Mouse (Mus musculus) lung, adult 18-20 months (tissue): ENCODE results near the gene Anapc16.

ENCODE experiments used
- DNase-seq, 2 experiments: peaks; one replicate each; pipeline ENCODE4 v3.0.0; 2022; ENCODE audit warnings: mixed read lengths in 2 of 2

Anapc16 gene

DNA sequence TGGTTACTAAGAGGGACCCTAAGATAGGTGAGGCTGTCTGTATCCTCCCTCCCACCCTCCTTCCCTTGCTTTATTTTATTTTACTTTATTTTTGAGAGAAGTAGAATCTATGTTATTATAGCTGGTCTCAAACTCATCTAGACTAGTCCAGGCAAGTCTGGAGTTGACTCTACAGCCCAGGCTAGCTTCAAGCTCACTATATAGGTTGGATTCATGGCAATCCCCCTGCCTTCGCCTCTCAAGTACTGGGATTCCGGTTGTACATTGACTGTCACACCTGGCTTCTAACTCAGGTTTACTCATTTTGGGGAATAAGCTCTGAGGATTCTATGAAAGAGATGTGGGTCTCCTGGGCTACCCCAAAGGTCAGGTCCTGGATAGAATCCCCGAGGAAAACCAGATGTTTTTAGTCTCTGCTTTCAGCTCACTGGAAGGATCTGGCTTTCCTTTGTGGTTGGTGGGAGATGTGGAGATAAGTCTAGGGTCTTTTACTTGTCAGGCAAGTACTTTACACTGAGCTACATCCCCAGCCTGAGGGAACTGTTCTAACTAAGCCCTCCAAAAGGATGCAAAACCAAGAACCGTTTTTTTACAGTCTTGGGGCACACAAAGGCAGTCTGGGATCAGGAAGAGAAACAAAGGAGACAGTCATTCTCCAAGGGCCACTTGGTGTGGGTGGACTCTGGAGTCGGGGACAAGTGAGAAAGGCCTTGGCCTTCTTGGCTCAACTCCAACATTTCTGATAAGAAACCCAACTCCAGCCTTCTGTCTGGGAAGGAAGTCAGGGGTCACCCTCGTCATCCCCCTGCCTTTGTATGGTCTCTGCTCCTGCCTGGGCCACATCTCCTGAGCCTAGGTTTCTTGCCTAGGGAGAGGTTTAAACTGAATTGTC, 54.3 kb downstream of the Anapc16 start:
- DNase-seq: peak in 1 of 2 experiments; percentile 63

DNA sequence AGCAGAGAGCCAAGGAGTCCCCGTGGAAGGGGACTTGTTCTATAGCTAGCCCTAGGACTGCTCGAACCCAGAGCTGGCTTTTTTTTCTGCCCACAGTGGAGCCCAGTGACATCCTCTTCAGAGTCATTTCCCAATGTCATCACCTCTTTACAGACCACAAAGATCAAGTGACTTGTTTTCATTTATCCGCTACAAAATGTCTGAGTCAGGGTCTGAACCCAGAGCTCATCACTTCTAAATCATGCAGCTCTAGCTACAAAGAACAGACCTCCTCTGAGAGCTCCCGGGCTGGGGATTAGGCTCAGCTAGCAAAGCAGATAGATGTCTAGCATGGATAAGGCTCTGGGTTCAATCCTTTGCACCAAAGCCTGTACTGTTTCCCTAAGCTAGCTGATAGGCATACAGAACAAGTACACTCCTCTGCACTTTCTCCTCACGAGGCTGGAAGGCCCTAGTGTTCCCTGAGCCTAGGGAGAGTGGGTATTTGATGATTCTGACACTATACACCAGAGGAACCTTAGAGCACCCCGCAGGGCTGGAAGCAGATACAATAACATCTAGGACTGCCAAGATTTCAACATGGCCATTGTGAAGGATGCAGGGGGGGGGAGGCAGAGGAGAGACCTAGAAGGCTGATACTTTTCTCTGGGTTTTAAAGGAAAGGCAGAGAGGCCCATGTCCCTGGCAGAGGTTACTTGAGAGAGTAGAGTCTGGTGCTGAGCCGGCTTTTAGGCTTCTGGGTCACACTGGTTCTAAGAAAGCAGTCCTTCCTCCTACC, 55.5 kb downstream of the Anapc16 start:
- DNase-seq: peak in 1 of 2 experiments; percentile 61

DNA sequence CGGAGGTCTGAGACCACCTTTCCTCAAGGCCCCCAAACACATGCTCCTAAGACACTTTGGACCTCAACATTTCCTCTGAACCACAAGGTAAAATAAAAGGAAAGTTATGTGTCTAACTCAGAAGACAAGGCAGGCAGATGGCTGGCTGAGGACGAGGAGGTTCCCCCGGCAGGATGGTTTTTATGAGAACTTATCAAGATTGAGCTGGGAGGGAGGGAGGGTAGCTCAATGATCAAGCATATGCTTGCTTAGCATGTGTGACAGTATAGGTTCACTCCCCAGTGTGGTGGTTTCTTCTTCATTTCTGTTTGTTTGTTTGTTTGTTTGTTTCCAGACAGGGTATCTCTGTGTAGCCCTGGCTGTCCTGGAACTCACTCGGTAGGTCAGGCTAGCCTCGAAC, 56.6 kb downstream of the Anapc16 start:
- no peak for DNase-seq

DNA sequence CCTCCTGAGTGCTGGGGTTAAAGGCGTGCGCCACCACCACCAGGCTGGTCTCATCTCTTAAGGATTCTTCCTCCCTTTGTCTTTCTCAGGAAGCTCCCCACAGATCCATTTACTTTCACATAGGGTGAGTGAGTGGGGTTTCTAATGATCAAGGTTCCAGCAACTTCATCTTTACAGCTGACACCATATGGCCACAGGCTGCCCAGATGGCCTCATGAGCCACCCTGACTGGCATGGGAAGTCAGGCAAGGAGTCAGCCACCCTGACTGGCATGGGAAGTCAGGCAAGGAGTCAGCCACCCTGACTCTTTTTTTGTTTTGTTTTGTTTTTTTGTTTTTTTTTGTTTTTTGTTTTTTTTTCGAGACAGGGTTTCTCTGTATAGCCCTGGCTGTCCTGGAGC, 57.5 kb downstream of the Anapc16 start:
- no peak for DNase-seq

DNA sequence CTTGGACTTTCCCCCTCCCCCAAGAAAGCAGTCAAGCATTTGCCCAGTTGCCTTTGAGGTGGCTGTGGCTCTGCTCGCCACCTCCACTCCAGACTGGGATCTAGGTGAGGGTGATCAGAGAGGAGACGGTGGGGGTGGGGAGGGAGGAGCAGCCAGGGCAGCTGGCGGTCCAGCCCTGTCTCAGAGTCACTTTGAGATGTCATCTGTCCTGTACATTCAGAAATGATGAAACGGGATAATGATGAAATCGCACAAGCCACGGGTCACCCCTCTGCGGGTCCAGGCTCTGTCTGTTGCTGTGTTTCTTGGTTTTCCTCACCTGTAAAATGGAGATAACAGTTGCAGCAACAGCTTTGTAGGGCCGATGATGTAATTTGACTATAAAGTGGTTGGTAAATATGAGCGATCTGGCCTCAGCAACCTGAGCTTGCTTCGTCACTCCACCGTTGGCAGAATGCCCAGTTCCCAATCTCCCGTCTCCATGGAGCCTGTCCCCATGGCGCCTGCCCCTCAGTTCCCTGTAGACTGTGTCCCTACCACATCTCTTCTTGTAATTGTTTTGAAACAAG, 59.4 kb downstream of the Anapc16 start:
- peak; percentile 93 to 96 for DNase-seq

DNA sequence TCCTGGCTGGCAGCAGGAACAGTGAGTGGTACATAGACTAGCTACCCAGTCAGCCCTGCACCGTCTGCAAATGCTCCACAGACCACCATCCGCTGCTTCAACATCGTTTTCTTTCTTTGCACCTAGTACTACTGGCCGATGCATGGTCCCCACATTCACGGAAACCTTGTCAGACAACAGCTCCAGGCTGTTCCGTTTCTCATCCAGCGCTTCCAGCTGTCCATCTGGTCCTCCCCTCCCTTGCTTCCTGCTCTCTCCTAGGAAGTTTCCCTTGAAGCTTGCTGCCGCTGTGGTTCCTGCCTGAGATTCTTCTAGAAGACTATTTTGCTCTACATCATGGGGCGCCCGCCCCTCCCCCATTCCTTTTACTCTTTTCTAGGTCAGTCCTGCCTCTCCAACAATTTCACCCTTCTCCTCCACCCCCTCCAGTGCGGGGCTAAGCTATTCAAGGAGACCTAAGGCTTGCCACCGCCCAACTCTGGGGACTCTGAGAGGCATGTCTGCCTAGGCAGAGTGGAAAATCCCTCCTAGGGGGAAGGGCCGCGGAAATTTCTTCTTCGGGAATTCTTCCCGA, 60.0 kb downstream of the Anapc16 start:
- peak; percentile 72 to 86 for DNase-seq

DNA sequence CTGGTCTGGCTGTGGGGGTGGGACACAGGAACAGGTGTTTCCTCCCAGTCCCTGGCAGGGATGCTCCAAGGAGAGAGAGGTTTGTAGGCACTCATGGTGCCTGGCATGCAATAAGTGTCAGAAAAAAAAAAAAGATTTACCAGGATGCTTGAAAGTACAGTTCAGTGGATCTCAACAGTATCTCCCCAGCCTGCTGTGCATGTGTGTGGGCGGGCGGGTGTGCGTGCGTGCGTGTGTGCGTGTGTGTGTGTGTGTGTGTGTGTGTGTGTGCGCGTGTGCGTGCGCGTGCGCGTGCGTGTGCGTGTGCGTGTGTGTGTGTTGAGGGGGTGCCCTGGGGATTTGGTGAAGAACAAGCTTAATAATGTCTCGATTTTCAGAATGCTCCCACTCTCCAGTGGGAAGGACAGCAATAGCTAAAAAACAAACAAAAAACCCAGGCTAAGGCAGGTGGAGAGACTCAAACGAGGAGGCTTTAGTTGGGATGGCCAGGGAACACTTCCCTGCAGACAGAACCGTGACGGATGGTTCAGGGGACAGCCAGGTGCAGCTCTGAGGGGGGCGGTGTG, 60.6 kb downstream of the Anapc16 start:
- no peak for DNase-seq

DNA sequence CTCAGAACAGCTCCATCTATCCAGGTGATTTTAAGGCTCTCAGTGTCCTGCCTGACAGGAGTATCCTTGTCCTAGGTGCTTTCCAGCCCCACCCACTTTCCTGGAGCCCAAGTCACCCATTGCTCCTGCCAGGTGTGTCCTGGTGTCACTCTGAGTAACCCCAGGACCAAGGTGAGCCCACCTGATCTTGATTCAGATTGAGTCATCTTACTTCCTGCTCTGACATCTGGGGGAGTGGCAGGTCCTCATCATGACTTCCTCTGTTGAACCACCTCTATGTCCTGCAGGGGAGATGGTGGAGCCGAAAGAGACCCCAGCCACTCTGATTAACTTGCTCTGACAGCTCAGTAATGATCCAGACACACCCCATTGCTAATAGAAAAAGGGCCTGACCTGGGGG, 63.9 kb downstream of the Anapc16 start:
- DNase-seq: no peak

DNA sequence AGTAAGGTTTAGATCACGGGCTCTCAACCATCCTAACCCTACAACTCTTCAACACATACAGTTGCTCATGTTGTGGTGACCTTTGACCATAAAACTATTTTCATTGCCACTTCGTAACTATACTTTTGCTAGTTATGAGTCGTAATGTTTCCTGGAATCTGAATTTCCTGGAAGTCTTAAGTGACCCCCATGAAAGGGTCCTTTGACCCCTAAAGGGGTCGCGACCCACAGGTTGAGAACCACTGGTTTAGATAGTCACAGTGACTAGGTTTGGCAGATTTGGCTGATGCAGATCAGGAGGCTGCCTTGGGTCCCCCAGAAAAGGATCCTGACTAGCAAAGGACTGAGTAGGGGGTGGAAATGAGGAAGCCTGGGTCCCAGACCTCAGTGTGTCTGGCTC, 64.3 kb downstream of the Anapc16 start:
- no peak for DNase-seq
